Mouse (Mus musculus) stomach, postnatal 0 days (tissue): ENCODE data around the gene Patj. TPM values are rescaled to one million over a fixed set of nuclear protein-coding genes. Genes with fewer than 3 reads are reported as not detected.

Source experiments
- ATAC-seq: fragments of 200-750 bp; cut with Nextera tagmentation; 2 replicates; pipeline ENCODE4 v1.8.0; 2017; ENCODE audit not compliant: low FRiP score, low TSS enrichment
- DNase-seq: peaks from one replicate; pipeline ENCODE4 v3.0.0-alpha.2; 2016; ENCODE audit warnings: low spot score
- H3K27ac ChIP-seq: fragments of 300-500 bp; sonication (generic); replicated peaks from 2 replicates; pipeline ENCODE4 v1.5.1; 2014; ENCODE audit warnings: mild to moderate bottlenecking, control low read depth
- H3K27me3 ChIP-seq: fragments of 300-500 bp; sonication (generic); 2 replicates; pipeline ENCODE4 v1.6.1; 2014; ENCODE audit warnings: low read length; ENCODE audit not compliant: control insufficient read depth, insufficient read depth
- H3K36me3 ChIP-seq: fragments of 300-500 bp; sonication (generic); 2 replicates; pipeline ENCODE4 v1.6.1; 2014; ENCODE audit warnings: low read length, mixed read lengths; ENCODE audit not compliant: control insufficient read depth, insufficient read depth
- H3K4me1 ChIP-seq: fragments of 300-500 bp; sonication (generic); replicated peaks from 2 replicates; pipeline ENCODE4 v1.6.1; 2014; ENCODE audit warnings: antibody characterized with exemption; ENCODE audit not compliant: control insufficient read depth, insufficient read depth
- H3K4me2 ChIP-seq: fragments of 300-500 bp; sonication (generic); replicated peaks from 2 replicates; pipeline ENCODE4 v1.6.1; 2014; ENCODE audit warnings: low read depth, mild to moderate bottlenecking, control low read depth, moderate library complexity
- H3K4me3 ChIP-seq: fragments of 300-500 bp; sonication (generic); 2 replicates; pipeline ENCODE4 v1.5.1; 2014; ENCODE audit warnings: low read depth, low read length, control low read depth
- H3K9ac ChIP-seq: fragments of 300-500 bp; sonication (generic); 2 replicates; pipeline ENCODE4 v1.6.1; 2014; ENCODE audit warnings: mild to moderate bottlenecking, low read length, control low read depth, mixed read lengths
- H3K9me3 ChIP-seq: fragments of 300-500 bp; sonication (generic); 2 replicates; pipeline ENCODE4 v1.6.1; 2016; ENCODE audit warnings: low read length; ENCODE audit not compliant: control insufficient read depth
- CTCF ChIP-seq: IDR thresholded peaks from 2 replicates; pipeline ENCODE4 v1.5.1; 2016; ENCODE audit warnings: antibody characterized with exemption, low read depth, mild to moderate bottlenecking, moderate library complexity
- EP300 ChIP-seq: optimal IDR thresholded peaks from 2 replicates; pipeline ENCODE3; 2016; ENCODE audit warnings: antibody characterized with exemption
- WGBS: fragments of 180-500 bp; shearing (Covaris S2); extraction: QIAGEN DNeasy Blood & Tissue Kit; methylation state at CpG from one replicate; pipeline ENCODE4 v1.1.7; 2014; 5-methylcytosine and 5-hydroxymethylcytosine counted together
- polyA plus RNA-seq: library from polyadenylated mRNA; unstranded; fragments of >200 nt; fragmentation: Nextera tagmentation; extraction: Ambion mirVana; gene quantifications from 2 replicates; pipeline ENCODE4 v1.2.1, GENCODE M21; 2015

Gene Patj
- polyA plus RNA-seq, 1 experiment from 2014 or later = 6.2 TPM

DNA sequence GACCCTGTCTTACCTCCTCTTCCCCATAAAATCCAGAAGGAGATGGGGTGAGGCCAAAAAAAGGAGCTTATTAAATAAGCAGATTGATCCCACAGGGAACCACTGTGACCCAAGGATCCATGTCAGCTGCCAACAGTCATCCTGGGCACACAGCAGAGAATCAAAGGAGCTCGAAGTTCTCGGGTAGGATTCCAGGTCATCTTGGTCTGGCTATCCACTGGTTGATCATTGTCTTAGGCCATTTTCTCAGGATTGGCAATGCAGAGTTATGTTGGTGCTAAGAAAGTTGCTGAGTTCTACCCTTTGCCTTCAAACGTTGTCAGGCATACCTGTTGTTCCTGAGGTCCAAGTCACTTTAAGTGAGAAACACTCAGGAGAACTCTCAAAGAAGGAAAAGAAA lies 304.6 kb downstream of the Patj start:
- Histone ChIP-seq H3K27me3 (no peaks in the 10 kb centered on the region), H3K4me2 (no peak overlapping the region), H3K36me3 (no peaks in the 10 kb centered on the region), H3K27ac (no peak overlapping the region), H3K4me3 (no peak overlapping the region), H3K9ac (no peak overlapping the region), H3K9me3 (no peaks in the 10 kb centered on the region), H3K4me1 (no peaks in the 10 kb centered on the region)
- DNase-seq (no peak), ATAC-seq (no peak)
- TF ChIP-seq CTCF (no peak), EP300 (no peak)
- WGBS = 90% methylated on average over 3 of the region's 3 CpGs

DNA sequence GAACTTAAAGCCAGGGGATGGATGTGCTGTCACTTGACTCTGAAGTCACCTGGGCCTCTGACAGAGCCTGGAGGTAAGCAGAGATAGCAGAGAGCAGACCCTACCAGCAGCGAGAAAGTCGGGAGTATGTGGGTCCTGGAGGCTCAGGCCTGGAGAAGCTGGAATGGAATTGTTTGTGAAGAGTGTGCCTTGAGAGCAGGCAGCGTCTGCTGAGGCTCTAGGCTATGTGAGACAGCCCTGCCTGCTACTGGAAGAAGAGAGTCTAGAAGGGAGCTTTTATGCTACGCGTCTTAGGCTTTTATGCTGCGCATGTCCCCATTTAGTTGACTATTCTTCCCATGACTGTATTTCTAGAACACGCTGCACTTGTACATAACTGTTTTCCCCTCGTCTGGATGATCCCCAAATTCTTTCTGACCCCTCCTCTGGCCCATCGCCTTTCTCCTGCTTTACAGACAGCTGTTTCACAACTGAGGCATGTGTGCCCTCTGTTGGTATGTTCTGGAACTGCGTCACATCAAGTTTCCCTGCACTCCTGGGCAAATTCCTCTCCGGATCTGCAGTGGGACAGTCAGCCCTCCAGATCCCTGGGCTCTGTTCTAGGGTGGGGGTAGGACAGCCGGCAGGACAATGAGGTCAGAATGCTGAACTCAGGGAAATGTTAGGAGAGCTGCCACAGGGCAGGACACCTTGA lies 306.8 kb downstream of the Patj start:
- TF ChIP-seq EP300 = no peak
- peak; percentile 94 for TF ChIP-seq CTCF
- no peaks in the 10 kb centered on the region for H3K27me3 ChIP-seq
- H3K4me1 ChIP-seq = no peaks in the 10 kb centered on the region
- no peaks in the 10 kb centered on the region for H3K9me3 ChIP-seq
- no peak overlapping the region for H3K9ac ChIP-seq
- no peak overlapping the region for H3K4me3 ChIP-seq
- peak; percentile 39; the same call in 1 of the 2 replicates for ATAC-seq
- 22% methylated on average over 12 of the region's 12 CpGs for WGBS
- no peak overlapping the region for H3K27ac ChIP-seq
- H3K4me2 ChIP-seq = no peak overlapping the region
- H3K36me3 ChIP-seq = no peaks in the 10 kb centered on the region; the same call in 1 of the 2 replicates
- DNase-seq = peak; percentile 71

DNA sequence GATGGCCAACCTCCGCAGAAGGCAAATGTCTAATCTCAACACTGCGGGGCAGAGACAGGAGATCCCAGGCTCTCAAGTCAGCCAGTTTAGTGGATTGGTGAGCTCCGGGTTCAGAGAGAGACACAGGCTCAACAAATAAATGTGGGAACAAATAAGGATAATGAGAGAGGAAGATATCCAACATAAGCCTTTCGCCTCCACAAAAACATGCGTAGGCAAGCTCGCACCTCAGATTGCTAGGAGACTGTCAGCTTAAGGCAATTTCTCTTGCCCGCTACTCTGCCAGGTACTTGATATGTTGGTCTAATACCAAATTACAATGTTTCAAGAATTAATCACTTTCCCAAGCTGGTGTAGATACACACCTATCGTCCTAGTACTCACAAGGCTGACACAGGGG lies 315.3 kb downstream of the Patj start:
- H3K36me3 ChIP-seq = no peaks in the 10 kb centered on the region; the same call in 1 of the 2 replicates
- TF ChIP-seq EP300 (no peak), CTCF (no peak)
- no peak for ATAC-seq
- DNase-seq = no peak
- no peaks in the 10 kb centered on the region for H3K27me3 ChIP-seq
- H3K4me3 ChIP-seq = no peak overlapping the region
- no peak overlapping the region for H3K4me2 ChIP-seq
- no peak overlapping the region for H3K9ac ChIP-seq
- H3K4me1 ChIP-seq = no peaks in the 10 kb centered on the region
- 88% methylated on average over 8 of the region's 8 CpGs for WGBS
- H3K9me3 ChIP-seq = no peaks in the 10 kb centered on the region
- H3K27ac ChIP-seq = no peak overlapping the region

DNA sequence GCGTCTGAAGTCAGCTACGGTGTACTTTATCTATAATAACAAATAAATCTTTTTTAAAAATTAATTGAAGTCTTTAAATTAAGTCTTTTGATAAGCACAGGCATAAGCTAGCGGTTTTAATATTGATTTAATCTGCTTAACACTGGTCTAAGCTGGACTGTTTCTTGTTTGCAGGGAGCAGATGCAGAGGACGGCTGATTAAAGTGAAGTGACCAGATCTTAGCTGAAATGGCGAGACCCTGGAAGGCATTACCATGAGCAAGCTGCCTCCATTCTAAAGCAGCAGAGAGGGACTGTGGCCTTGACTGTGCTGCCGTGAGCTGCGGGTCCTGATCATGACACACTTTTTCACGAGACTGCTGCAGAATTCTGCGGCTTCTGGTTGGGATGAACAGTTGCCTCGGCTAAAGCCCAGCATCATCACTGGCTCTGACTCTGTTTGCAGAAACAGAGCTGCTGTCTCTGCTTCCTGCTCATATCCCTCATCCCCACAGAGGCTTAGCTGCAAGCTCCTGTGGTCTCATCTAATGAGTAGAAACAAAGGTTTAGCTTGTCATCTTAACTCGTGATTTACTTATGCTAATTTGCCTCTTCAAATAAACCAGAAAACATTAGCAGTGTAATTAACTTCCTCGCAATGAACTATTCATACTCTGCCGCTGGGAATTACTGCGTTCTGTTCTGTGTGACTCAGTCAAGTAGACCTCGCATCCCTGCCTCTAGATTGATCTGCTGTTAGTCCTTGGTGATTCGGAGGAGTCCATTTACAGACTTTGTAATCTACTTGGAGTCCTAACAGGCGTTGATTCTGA lies 322.4 kb downstream of the Patj start:
- no peak overlapping the region for H3K4me2 ChIP-seq
- H3K36me3 ChIP-seq = no peaks in the 10 kb centered on the region
- DNase-seq (no peak), ATAC-seq (no peak)
- 80% methylated on average over 17 of the region's 17 CpGs for WGBS
- H3K9ac ChIP-seq = no peak overlapping the region
- H3K27me3 ChIP-seq = no peaks in the 10 kb centered on the region
- no peaks in the 10 kb centered on the region for H3K9me3 ChIP-seq
- TF ChIP-seq CTCF = no peak
- no peak overlapping the region for H3K4me3 ChIP-seq
- no peaks in the 10 kb centered on the region for H3K4me1 ChIP-seq
- H3K27ac ChIP-seq = no peak overlapping the region

DNA sequence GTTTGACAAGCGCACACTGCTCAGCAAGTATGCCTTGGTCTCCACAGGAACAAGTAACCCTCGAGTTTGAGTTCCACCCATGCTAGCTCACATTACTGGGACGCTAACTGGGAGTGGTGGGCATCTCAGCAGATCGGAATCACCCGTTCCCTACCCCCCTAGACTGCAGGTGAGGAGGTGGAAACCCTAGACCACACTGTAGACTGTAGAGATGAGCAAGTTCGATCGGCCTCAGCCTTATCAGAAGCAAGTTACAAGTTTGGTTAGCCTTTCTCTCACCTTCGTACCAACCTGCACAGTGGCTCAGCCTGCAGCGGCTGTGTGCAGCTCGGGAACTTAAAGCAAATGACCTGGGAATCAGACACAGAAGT lies 322.9 kb downstream of the Patj start:
- Histone ChIP-seq H3K36me3 (no peaks in the 10 kb centered on the region), H3K27me3 (no peaks in the 10 kb centered on the region), H3K27ac (no peak overlapping the region), H3K9me3 (no peaks in the 10 kb centered on the region), H3K4me1 (no peaks in the 10 kb centered on the region), H3K4me3 (no peak overlapping the region), H3K4me2 (no peak overlapping the region), H3K9ac (no peak overlapping the region)
- WGBS = 86% methylated on average over 10 of the region's 10 CpGs
- ATAC-seq (no peak), DNase-seq (no peak)
- TF ChIP-seq EP300 = no peak
- no peak for TF ChIP-seq CTCF

DNA sequence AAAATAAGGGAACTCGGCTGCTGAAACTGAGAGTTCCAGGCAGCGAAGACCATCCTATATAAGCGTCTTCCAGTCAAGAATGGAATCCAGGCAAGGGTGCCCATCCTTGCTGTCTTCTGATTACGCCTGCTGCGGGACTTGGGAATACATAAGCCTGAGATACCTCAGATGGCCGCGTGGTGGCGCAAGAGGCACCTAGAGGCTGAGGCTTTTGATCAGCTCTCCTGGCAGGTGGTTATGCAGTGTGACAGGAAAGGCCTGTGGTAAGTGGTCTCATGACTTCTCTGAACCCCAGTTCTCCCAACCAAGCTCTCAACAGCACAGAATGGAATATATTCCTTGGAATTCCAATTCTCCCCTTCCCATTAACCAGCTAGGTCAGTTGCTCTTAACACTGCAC lies 326.9 kb downstream of the Patj start:
- DNase-seq (peak; percentile 79), ATAC-seq (peak; percentile 35)
- no peaks in the 10 kb centered on the region for H3K4me1 ChIP-seq
- H3K4me2 ChIP-seq = no peak overlapping the region
- 17% methylated on average over 8 of the region's 8 CpGs for WGBS
- TF ChIP-seq CTCF (peak; percentile 86), EP300 (no peak)
- no peak overlapping the region for H3K27ac ChIP-seq
- no peak overlapping the region for H3K4me3 ChIP-seq
- no peak overlapping the region for H3K9ac ChIP-seq
- no peaks in the 10 kb centered on the region for H3K9me3 ChIP-seq
- H3K27me3 ChIP-seq = no peaks in the 10 kb centered on the region
- H3K36me3 ChIP-seq = no peaks in the 10 kb centered on the region
